Mouse (Mus musculus): Measurements from ENCODE around the gene Myh10.

Myh10 gene

DNA sequence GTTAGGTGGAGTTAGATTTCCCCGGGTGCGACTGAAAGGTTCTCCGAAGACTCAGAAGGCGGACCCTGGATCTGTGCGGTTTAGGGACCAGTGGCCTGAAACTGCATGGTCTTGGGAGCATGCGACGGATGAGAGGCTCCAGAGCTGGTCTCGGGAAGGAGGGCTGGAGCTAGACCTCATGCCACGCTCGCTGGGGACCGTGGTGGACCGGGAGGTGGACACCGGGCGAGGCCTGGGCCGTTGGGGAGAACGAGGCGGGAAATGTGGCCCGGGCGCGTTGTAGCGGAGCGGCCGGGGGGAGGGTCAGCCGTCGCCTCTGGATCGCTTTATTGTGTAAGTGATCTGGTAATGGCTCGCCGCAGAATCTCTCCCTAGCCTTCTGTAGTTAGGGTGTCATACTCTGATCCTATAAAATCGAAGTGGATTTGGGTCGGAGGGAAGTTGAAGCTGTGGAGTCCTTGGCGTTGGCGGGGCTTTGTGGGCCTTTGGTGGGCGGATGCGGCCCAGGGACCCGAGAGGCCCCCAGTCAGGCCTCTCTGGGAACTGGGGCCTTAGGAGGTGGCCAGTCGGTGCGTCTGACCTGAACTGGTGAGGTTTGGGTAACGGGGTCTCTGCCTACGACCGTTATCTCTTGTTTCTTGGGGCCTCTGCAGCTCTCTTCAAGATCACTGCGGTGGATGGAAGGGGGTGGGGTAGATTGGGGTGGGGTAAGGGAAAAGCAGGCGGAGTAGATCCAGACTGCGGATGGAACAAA lies 1.5 kb downstream of the Myh10 start:
- peak; percentile 21 for DNase-seq

DNA sequence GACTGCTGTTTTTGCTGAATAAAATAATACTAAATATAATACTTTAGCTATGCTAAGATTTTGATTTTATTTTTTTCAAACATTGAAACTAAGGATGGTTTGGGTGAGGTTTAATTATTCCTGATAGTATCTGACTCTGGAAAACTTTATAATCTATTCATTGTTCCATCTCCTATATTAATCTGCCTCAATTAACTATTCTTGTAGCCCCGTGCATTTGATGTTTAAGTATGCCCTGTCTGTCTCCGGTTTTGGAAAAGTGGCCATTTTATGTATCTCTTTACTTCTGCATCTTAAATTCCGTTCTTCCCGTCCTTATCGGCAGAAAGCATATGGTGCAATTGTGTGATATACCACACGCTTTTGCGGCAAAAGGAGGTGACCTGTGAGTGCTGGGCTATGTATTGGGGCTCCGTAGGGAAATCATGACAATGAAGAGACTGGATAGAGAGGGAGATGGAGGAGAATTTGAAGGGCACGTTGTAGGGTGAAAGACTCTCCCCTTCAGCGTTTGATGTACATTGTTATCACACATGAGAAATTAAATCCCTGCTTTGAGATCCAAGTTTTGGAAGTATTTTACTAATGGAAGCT lies 2.2 kb downstream of the Myh10 start:
- DNase-seq: no peak

DNA sequence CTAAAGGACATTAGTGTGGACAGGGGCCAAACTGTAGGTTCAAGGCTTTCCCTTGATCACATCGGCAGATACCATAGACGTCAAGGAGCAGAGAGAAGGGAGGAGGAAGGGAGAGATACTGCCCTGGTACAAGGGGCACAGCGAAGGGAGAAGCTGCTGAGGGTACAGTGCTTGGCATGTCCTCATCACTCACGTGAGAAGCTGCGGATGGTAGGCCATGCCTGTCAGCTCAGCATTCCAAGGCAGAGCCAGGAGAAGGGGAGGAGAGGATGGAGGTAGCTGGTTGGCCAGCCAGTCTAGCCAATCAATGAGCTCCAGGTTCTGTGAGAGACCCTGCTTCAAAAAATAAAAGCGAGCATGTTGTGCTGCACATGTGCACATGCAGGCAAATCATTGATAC lies 11.0 kb downstream of the Myh10 start:
- peak; percentile 15 for DNase-seq

DNA sequence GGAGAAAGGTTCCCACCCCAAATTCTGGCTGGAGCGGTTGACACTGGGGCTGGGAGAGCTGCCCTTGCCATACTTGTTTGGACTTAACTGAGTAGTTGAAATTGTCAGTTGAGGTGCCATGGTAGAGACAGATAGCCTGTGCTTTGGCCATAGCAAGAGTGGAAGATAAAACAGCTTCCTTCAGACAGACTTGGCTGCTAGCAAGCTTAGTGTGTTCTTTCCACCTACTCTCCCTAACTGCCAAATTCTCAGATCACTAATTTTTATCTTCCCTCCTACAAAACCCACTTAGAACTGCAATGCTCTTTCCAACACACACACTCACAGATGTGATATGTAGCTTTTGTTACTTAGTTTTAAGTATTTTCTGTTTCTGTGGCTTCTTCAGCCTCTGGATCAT lies 12.0 kb downstream of the Myh10 start:
- DNase-seq: no peak

DNA sequence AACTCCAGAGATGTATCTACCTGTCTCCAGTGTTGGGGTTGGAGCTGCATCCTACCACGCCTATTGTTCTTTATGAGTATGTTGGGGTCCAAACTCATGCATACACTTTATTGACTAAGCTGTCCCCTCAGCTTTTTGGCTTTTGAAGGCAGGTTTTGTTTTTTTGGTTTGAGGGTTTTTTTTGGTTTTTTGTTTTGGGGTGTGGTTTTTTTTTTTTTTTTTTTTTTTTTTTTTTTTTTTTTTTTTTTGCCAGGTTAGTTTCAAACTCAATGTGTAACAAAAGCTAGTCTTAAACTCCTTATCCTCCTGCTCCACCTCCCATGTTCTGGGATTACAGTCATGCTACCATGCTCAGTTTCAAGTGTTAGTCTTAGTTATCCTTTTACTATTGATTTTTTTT lies 12.9 kb downstream of the Myh10 start:
- no peak for DNase-seq

DNA sequence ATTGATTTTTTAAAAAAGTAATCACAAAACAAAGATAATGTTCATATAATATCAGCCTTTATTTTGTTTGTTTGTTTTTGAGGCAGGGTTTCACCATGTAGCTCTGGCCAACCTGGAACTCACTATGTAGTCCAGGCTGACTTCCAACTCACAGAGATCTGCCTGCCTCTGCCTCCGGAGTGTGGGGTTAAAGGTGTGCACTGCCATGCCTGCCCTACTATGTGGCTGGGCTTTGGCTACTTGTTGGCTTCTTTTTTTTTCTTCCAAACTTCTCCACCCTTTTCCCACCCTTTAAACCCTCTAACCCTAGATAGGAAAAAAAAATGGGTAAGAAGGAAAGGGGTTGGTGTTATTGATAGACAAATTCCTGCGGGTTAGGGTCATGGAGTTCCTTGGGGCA lies 13.5 kb downstream of the Myh10 start:
- no peak for DNase-seq

DNA sequence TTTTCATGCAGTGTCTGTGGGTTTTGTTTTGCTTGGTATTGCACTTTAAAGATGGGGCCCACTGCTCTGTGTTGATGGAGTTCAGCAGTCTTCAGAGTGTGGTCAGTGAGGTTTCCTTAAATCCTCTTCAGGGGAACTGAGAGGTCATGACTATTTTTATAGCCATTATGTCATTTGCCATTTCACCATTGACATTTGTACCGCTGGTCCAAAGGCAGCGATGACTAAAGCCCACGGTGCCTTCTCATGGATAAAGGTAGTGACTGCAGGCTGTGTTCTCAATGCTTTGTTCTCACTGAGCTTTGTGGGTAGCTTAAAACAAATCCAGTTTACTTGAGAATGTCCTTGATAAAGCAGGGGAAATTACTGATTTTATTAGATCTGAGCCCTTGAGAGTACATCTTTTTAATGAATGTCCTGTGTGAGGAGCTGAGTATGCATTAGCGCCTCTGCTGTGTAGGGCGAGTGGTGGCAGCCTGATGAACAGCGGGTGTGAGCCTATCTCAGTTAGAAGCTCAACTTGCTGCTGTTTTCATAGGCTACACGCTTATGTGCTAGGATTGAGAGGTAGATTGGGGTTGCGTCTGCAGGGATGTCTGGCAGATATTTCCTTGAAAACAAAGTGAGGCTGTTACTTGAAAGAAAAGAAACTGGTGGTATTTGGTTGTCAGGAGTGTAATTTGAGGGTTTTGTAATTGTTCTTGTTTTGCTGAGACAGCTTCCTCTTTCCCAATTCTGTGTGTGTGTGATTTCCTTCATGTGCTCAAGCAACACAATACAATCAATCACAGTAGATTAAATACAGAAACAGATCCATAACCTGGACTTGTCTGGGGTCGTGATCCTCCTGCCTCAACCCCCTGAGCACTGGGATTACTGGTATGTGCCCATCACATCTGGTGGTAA lies 15.4 kb downstream of the Myh10 start:
- no peak for DNase-seq

DNA sequence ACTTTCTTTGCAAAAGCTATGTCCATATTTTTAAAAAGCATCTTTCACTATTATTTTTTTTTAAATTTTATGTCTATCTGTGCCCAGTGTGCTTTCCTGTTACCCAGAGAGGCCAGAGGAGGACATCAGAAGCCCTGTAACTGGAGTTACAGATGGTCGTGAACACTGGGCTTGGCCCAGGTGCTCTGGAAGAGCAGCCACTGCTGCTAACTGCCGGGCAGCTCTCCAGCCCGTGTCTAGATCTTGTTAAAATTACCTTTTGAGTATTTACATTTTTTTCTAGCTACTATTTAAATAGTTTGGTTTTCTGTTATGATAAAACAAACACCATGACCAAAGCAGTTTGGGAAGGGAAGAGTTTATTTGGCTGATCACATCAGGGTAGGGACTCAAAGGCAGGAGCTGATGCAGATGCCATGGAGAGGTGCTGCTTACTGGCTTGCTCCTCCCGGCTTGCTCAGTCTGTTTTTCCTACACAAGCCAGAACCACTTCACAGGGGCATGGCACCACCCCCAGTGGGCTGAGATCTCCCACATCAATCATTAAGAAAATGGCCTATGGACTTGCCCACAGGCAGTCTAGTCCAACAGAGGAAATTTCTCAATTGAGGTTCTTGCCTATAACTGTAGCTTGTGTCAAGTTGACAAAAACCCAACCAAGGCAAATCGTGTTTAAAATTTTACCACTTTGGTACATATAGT lies 16.7 kb downstream of the Myh10 start:
- peak; percentile 23 for DNase-seq

DNA sequence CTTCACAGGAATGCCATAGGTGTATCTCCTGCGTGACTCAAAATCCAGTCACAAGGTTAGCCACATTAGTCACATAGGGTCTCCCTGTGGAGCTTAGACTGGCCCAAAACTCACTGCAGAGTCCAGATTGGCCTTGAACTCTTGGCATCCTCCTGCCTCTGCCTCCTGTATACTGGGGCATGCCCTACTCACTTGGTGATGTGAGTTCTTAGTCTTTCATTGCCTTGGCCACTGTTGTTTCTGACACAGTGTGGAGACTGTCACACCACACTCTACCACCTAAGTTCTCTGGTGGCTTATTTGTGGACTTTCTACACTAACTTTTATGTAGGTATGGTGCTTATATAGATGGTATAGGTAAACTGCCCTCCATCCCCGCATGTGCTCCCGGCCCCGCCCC lies 24.8 kb downstream of the Myh10 start:
- no peak for DNase-seq

DNA sequence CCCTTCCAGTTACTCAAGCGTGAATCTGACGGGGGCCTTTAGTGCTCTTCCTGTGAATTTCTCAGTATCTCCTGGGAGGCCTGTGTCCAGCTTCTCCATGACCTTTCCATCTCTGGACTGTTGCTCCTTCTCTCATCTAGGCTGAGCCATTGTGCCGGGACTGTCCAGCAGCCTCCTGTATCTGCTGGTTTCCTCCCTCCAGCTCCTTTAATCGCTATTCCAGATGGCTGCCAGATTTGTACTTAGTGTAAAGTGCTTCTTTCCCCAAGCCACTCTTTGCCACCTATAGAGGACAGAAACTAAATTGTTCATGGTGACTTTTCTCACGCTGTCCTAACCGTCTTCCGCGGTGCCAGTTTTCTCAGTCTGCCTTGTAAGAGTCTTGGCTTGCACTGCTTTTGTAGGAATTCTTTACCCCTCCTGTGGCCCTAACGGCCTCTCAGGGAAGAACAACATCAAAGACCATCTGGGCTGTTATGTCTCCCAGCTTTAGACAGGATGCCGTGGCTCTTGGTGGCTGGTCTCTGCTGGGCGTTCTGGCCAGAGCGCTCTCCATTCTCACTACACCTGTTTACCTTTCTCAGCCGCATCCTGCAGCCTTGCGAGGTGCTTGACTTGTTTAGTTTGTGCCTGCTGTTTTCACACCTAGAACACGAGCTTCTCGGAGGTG lies 25.9 kb downstream of the Myh10 start:
- no peak for DNase-seq

DNA sequence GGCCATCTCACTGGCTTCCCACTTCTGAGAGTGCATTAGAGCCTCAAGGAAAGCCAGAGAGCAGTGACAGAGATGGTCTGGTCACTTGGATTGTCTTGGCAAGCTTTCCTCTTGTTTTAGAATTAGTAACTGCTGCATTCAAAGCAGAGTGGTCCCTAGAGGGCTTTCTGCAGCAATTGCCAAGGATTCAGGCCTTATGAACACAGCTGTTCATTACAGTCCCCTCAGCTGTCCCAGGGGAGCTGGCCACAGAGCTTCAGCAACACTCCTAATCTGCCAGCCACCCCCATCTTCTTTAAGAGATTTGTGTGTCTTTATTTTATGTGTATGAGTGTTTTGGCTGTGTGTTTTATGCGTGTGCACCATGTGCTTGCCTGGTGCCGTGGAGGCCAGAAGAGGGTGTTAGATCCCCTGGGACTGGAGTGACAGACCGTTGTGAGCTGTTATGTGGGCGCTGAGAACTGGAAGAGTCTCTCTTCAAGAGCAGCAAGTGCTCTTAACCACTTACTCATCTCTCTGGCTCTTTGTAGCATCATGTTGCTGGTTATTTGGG lies 27.8 kb downstream of the Myh10 start:
- DNase-seq: peak; percentile 47

DNA sequence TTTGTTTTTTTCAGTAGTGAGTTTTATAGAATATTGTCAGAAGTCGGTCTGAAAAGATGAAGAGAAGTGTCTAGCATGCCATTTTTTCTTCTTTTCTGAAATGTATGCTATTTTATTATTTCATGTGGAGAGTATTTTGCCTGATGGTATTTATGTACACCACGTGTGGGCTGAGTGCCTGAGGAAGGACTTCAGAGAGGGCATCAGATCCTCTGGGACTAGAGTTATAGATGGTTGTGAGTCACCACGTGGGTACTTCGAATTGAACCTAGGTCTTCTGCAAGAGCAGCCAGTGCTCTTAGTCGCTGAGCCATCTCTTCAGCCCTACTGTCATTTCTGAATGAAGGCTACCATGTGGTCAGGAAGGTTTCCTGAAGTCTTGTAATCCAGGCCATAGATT lies 28.4 kb downstream of the Myh10 start:
- no peak for DNase-seq

DNA sequence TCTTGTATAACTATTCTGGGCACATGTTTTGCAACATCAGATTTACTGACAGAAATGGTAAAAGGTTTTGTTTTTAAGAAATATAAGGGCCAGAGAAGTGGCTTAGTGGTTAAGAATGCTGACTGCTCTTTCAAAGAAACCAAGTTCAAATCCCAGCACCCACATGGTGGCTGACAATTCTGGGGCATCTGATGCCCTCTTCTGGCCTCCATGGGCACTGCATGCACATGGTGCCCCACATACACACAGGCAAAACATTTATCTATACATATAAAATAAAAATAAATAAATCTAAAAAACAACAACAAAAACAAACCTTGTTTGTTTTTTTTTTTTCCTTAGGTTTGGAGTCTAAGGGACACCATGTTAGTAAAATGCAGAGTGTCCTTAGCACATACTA lies 32.8 kb downstream of the Myh10 start:
- no peak for DNase-seq

DNA sequence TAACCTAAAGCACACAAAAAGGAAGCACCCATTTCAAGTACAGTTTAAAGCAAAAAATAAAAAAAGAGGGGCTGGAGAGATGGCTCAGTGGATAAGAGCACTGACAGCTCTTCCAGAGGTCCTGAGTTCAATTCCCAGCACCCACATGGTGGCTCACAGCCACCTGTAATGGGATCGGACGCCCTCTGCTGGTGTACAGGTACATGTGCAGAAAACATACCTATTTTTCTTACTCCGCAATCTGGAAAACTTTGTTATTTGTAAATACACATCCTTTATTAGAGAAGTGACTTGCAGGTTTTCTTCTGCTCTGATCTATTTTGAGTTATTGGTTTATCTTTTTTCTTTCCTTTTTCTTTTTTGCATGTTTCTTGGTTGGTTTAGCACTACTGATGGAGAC lies 37.3 kb downstream of the Myh10 start:
- DNase-seq: no peak

DNA sequence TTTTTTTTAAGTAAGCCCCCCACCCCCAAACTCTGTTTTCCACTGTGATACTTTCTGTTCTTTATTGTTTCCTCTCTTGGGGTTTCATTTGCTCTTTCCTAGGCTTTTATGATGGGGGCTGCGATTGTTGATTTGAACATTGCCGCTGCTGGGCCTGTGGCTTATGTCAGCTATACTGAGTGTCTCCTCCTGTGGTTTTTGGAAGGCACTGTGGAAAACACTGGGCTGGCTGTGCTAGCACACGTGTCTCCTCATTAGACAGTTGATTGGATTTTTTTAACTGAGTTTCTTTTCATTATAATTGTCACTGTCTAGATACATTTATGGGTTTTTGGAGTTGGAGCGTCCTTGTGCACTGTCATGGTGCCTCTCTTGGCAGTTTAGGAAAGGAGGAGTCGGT lies 39.4 kb downstream of the Myh10 start:
- DNase-seq: no peak

DNA sequence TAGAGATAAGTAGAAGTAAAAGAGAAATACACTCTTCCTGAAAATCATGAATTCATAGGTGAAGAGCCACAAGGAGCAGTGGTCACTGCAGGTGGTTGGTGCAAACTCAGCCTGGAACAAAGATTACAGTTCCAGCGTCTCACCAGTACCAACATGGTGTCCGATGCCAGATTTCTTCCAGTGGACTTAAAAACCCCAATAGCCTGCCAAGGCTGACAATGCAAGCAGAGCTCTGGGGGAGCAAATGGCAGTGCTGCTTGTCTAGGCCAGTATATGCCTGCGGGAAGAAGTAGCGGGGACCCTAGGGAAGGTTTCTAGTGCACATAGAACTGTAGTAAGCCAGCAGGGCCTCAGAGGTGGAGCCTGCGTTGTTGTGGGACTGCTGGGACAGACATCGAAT lies 40.7 kb downstream of the Myh10 start:
- DNase-seq: no peak

DNA sequence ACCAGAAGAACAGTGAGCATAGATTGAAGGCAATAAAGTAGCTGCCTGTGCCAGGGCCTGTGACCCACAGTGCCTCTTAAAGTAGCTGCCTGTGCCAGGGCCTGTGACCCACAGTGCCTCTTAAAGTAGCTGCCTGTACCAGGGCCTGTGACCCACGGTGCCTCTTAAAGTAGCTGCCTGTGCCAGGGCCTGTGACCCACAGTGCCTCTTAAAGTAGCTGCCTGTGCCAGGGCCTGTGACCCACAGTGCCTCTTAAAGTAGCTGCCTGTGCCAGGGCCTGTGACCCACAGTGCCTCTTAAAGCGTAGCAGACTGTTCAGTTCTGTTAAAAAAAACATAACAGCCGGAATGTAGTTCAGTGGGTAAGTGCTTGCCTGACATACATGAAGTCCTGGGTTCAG lies 42.0 kb downstream of the Myh10 start:
- DNase-seq: peak; percentile 55

DNA sequence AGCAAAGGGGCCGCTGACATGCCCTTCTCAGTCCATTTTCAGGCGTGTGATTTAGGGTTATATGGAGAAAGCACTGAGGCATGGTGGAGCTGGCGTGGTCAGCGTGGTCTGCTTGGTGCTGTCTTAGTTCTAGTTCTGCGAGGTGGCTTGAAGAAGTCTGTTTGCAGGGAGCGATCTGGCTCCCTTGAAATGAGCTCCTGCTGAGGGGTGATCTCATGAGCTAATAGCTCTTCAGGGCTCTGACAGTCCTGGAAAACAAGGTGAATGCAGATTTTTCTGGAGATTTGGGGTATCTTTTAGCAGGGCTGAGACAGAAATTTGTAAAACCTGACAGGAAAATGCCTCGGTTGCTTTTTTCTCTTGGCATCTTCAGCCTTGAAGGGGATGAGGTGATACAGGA lies 48.1 kb downstream of the Myh10 start:
- no peak for DNase-seq

DNA sequence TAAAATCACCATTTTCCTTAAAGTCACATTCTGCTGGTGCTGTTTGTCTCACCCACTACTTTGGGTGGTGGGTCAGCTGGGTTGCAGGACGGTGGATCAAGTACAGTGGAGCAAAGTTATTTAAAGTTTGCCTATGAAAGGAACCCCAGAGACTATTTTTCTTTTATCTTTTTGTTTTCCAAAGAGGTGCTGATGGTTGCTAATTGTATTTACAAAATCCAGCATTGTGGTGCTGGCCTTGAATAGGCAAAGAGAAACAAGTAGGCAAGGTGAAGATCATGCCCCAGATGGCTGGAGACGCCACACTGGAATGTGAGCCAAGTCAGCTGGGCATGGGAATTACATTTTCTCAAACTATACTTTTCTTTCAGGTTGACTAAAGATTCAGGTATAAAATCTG lies 51.3 kb downstream of the Myh10 start:
- DNase-seq: no peak

DNA sequence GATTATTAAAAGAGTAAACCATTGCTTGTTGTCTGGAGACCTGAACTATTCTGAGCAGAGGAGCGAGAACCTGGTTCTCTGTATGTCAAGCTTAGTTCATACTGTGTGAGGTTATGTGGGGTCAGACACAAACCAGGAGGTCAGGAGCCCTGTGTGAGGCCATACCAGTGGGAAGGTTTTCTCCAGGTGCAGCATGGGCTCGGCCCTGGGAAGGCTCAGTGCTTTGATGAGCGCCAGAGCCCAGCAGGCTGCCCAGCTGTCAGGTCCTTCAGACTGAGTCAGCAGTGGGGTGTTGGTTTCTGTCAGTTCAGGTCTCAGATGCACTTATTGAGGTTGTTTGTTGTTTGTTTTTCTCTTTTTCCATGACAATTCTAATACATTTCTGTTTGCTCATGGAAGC lies 52.8 kb downstream of the Myh10 start:
- no peak for DNase-seq

DNA sequence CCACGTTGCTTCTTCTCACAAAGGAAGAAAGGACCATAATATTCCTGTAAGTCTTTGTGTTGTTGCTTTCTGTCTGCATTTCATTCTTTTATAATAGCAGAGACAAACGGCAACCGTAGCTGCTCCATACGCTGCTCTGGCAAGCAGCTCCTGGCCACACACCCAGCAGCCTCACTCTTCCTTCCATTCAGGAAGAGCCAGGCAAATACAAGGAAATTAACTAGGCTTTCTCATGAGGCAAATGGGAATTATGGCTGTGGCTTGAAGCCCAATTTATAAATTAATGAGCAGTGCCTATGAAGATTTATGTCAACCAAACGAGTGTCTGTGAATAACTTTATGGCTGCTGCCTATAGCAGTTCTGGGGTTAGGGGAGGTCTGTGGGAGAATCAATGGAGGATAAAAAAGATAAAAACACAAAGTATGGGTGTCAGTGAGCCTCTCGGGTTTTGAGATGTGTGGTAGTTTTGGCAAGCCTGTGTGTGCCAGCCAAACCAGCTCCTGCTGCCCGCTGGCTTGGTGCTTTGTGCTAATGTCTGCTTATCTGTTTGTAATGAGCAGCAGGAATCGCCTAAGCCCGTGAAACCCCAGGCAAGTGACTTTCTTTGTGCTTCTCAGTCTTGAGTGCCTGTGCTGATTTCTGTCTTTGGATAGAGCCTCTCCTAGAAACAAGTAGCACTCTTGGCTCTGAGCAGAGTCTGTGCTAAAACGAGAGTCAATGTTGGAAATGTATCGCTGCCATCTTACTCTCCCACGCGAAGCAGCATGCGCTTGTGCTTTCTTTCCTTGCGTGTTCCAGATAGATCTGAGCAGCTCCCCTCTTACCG lies 54.2 kb downstream of the Myh10 start:
- no peak for DNase-seq

DNA sequence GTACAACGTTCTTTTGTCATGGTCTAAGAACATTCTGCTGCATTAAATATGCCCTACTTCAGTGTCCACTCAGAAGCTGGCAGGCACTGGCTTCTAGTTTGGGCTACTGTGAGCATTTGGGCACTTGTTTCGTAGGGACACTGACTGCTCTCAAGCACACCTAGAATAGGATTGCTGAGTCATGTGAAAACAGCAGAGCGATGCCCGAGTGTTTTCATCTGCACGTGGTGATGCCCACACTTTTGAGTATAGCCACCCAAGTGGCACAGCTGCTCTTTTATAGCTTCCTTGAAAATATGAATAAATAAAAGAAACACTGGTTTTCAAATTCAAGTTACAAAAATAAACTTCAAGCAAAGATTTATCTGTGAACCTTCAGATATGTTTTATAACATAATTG lies 56.8 kb downstream of the Myh10 start:
- DNase-seq: no peak

Data from kidney, adult 11 months (tissue).